Mouse (Mus musculus) skeletal muscle tissue, adult 2 months (tissue): Measurements from ENCODE around the gene Scube2.

Experiments
- DNase-seq: peaks from one replicate; pipeline ENCODE4 v3.0.0-alpha.2; 2012; ENCODE audit warnings: low read depth, low spot score

The Scube2 gene

DNA sequence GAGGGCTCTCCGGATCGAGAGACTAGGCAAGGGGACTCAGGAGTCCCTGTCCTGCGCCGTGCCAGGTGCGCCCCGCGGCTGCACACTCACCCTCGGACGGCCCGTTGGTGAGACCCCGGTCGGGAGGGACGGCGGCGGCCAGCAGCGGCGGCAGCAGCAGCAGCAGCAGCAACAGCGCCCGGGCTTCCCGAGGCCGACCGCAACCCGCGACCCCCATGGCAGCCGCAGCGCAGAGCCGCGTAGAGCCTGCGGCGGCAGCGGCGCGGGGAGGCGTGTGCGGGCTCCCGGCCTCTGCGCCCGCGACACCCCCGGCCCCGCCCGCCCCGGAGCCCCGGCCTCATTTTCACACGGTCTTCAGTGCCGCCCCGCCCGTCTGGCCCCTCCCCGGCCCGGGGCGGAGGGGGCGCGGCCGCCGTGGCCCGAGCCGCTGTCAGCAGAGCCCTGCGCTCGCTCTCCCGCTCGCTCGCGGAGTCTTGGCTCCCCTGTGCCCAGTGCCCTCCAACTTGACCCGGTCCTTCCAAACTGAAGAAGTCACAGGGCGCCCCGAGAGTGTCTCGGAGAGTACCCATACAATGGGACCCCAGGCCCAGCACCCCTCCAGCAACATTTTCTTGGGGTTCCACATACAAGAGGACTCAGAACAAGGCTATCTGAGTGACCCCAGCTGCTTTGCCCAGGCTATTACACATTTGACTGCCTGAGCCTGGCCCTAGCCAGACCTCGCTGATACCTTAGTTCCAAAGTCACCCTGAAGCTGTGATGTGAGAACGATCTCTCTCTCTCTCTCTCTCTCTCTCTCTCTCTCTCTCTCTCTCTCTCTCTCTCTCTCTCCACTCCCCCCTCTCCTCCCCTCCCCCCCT lies at the start of gene Scube2:
TSS of gene Scube2 (minus strand) at position 310 of the 860 bp plus-strand sequence.
- no peak for DNase-seq

DNA sequence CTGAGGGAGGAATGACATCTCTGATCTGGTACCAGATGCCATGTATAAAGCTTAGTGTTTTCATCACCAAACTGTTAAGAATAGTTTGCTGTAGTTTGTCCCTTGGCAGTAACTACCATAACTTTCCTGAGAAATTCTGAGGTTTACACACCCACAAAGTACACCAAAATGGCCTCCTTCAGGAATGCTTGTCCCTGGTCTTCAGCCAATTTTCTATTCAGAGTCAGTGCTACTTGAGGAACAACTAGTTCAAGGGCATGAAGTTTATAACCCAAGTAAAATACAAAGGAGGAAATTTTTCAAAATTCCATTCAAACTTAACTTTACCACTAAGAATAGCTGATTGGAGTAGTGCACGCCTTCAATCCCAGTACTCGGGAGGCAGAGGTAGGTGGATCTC lies 40.7 kb upstream of the Scube2 start:
- no peak for DNase-seq

DNA sequence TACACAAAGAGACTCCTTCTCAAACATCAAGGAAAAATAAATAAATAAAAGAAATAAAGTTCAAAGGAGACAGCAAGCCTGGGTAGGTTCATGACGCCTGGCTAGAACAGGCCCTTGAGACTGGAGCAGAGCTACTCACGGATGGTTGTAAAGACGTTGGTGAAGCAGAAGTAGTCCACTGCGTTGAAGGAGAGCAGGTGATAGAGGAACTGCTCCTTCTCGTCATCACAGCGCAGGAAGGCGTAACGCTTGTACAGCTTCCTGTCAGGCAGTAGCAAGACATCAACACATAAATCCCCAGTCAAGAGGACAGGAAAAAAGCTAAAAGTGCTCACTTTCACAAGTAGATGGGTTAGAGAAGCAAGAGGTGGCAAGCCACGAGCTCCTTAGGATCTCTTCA lies 35.4 kb upstream of the Scube2 start:
- no peak for DNase-seq

DNA sequence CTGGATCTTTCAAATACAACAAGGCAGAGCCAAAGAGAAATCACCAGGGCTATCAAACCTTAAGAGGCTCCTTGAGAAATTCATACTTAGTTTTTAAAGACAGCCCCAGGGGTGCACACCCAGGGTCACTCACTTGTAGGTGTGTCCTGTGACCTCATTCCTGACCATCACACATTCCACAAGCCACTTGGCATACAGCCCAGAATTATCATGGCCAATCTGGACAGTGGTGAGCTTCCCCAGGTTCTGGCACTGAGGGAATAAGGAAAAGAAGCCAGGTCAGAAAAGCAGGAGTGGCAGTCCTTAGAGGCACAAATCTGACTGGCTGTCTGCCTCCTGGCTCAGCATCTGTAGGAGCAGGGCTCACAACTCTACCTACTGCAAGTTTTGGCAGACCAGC lies 33.4 kb upstream of the Scube2 start:
- DNase-seq = peak; percentile 20

DNA sequence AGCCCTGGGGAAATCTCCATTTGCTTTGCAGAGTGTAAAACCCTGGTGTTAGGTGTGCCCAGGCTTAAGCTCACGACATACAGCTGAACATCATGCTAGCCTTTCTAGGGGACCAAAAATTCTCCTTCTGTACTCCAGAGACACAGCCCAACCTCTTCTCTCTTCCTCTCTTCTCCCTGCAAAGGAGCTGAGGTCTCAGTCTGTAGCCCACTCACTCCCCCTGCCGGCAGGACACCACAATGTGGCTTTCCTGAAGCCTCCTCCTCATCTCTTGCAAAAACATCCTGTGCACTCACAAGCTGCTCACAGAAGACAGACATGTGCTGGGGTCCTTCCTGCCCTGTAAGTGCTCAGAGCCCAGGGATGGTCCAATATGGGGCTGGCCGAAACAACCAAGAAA lies 27.1 kb upstream of the Scube2 start:
- peak; percentile 47 for DNase-seq

DNA sequence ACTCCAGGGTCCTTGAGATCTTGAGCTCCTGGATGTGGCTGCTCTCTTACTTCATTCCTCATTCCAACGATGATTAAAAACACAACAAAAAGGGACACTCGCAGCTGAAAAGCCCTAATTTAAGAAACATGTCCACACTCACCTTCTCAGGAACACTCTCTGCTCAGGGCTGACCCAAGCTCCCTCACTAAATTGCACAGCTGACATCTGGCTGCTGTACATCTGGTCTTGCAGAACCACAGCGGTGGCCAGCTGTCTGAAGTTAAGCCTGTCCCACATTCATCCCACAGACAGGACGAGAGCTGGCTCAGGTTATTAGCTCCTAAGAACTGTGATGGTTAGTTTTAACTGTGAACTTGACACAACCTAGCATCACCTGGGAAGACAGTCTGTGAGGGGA lies 26.3 kb upstream of the Scube2 start:
- DNase-seq = no peak

DNA sequence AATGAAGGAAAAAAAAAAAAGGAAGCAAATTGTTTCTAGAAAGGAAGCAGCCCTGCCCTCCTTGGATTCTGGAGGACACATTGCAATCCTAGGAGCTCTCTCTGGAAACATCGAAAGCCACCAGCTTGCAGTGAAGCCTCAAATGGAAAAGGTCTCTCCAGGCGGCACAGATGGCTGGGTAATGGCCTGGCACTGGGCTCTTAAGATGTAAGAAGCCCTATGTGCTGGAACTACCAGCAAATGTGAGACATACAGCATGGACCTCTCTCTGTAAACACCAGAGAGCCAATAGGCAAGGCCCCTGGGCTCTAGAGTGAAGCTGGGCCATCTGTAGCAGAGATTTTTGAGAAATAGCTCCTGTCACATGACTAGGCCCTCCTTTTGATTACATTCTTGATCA lies 24.8 kb upstream of the Scube2 start:
- no peak for DNase-seq

DNA sequence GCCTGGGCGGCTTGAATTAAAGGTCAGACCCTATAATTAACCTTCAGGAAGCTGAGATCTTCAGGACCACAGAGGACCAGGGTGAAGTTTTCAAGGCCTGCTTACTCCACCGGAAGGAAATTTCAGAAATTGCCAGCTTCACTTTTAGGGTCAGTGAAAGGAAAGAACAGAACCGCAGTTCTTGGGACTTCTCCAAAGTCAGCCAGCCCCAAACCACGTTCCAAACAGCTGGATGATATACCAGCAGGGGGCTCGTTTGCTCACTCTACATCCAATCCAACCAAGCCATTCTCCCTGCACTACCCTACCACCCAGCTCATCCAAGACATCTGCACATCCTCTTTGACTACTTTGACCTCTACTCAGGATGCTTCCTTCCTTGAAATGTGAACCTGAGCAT lies 23.8 kb upstream of the Scube2 start:
- DNase-seq = peak; percentile 30

DNA sequence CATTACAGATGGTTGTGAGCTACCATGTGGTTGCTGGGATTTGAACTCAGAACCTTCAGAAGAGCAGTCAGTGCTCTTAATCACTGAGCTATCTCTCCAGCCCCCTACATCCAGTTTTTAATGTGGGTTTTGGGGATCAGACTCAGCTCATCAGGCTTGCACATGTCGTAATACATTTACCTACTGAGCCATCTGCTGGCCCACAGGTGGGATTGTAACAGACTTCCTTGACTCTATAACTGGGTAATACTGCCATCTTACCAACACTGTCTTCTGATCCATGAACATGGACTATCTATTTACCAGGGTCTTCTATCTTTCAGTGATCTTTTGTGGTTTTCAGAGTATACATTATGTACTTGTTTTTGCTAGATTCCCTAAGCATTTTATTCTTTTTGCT lies 20.8 kb upstream of the Scube2 start:
- no peak for DNase-seq

DNA sequence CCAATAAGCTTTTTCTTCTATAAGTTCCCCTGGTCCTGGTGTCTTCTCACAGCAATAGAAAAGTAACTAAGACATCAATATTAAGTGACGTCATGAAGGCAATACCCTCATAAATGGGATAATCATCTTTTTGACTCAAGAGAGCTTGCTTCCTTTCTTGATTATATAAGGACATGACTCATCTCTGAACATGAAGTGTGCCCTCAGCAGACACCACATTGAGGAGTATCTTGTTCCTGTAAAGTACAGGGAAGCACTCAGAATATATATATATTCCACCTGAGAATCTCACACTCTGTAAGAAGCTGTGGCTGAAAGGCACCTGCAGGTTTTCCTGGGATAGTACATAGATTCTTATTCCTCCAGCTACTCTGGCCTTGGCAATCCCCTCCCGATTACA lies 17.1 kb upstream of the Scube2 start:
- DNase-seq = no peak

DNA sequence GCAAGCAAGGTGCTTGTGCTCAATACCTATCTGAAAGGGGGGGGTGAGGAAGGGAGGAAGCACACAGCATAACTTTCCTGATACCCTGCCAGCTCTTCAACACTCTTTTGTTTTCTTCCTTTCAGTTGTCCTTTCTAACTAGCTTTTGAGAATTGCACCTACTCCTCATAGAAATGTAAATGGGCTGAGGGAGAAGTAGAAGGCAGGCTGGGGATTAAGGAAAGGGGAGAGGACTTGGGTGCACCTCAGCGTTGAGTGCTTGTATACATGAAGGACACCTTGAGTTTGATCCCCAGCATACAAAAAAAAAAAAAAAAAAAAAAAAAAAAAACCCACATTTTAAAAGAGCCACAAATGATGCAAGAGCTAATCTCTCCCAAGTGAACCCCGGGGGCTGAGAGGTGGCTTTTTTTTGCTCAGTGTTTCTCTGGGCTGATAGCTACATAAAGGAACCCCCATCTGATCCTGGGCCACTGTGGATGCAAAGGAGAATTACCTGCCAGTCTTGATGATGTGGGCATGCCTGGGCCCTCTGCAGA lies 16.2 kb upstream of the Scube2 start:
- no peak for DNase-seq

DNA sequence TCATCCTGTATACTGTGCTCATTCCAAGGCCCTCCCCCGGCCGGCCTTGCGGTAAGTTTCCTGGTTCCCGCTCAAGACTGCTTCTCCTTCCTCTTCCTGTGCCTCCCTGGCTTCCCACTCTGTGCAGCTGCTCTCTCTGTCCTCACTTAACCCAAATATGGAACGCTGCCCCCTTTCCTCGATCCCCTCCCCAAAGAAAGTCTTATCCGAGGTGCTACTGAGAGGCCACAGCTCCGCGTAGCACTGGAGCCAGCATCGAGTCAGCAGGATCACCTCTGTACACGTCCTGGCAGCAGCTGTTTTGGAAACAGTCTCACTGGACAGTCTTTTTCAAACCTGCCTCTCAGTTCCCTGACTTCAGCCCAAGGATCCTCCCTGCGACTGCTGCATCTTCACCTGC lies 13.7 kb upstream of the Scube2 start:
- no peak for DNase-seq

DNA sequence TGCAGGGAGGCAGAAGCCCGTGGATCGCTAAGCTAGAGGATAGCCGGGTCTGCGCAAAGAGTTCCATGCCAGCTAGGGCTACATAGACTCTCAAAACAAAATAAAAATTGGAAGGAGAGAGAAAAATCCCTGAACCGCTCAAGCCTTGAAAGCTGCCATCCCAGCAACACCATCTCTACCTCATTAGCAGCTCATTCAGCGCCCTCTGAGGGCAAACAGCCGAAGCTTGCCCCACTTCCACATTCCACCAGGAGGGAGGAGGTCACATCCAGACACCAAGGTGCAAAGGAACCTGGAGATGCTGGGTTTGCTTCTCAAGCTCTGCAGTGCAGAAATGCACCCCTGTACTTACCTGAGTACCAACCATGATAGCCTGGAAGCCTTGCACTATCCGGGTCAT lies 10.6 kb upstream of the Scube2 start:
- no peak for DNase-seq

DNA sequence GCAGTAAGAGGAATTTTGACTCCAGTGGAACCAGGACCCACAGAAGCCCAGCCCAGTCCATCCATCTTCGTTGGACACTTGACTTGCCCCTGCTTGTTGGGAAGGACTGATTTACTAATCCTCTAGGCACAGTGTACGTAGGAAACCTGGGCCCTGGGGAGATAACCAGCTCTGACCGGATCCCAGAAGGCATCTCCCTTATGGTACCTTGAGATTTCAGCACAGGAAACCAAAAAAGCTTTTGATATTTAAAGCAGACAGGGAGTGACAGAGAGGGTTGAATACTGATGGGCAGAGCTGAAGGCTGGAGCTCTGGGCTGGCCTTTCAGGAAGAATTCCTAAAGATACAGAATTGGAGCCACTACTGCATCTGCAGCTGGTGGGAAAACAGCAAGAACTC lies 10.1 kb upstream of the Scube2 start:
- no peak for DNase-seq

DNA sequence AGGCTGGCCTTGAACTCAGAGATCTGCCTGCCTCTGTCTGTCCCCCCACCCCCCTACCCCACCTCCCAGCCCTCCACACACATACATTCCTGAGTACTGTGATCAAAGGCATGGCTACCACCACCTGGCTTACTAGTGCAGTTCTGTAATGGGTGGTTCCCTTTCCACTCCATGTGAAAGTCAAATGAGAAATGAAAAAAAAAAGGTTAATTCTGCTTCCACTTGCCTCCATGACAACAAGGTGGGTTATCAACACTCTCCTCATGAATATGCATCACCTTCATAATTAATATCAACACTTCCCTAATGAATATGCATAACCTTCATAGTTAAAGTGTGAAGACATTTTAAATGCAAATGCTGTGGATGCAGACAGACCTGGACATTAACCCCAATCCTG lies 9.6 kb upstream of the Scube2 start:
- no peak for DNase-seq

DNA sequence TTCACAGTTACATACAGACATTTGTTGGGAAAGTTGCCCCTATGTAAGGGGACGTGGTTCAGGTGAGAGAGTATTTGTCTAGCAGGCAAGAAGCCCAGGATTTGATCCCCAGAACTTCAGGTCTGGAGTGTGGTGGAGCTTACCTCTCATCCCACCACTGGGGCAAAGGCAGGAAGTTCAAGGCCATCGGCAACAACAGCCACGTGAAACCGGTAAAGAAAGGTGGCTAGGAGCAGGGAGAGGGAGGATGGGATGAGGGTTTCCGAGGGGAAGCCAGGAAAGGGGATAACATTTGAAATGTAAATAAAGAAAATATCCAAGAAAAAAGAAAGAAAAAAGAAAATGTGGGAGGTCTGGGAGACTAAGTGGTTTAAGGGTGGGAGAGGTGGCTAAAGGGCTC lies 7.7 kb upstream of the Scube2 start:
- DNase-seq = no peak

DNA sequence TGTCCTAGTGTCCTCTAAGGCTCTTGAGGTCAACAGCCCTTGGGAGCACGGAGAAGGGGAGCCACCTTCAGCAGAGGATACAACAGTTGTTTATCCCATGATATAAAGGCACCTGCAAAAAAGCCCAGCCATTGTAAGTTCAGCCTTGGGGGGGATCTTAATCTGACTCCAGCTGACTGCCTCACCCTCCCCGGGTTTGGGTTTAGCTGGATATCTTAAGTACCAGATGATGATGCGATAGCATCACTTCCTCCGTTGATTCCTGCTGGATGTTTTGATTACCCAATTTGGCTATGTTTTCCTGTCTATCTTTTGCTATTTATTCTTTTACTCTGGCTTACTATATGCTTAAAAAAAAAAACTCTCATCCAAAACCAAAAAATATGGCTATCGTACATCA lies 5.8 kb upstream of the Scube2 start:
- DNase-seq = no peak

DNA sequence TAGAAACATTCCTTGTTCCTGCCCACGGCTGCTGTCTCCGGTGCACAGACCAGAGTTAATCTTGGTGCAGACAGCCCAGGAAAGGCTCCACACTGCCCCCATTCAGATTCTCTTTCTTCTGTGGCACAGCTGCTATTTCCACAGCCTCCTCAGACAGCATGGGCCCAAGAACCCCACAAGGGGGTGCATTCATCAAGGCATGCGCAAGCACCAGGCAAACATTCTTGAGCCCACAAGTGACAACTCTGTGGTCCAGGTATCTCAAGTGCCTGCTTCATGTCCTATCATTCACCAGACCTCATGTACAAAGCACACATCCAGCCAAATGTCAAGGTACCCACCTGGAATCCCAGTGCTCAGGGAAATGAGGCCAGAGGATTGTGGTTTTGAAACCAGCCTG lies 3.0 kb upstream of the Scube2 start:
- no peak for DNase-seq

DNA sequence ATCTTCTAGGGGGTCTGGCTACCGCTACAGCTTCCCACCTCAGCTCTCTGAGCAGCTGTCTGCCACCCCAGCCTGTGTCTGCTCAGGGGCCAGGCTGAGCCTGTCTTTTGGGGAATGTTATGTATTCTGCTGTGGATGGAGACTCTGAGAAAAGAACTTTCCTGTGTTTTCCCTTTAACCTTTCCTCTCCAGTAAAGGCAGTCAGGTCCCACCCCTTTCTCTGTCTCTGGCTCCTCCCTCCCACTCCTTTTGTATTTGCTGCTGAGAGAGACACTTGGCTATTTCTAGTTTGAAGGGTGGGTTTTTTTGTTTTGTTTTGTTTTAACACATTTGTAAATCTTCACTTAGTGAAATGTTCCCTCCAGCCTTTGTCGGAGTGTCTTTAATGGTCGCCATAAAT lies 1.2 kb upstream of the Scube2 start:
- DNase-seq = no peak

DNA sequence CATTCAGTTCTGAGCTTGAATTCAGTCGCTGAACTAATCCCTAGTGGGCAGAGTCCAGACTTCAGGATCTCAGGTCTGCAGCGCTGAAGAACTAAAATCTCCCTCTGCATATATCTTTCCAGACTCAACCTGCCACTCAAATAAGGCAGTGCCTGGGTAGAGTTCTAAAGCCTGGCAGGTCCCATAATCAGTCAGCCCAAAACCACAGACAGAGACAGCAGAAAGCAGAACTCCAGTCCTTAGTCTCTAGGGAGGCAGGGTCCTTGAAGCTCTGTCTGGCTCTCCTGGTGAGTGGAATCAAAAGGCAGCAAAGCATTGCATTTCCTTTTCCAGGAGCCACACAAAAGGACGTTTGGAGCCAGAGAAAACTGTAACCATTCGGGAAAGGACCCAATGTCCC lies 1.9 kb downstream of the Scube2 start:
- DNase-seq = no peak

DNA sequence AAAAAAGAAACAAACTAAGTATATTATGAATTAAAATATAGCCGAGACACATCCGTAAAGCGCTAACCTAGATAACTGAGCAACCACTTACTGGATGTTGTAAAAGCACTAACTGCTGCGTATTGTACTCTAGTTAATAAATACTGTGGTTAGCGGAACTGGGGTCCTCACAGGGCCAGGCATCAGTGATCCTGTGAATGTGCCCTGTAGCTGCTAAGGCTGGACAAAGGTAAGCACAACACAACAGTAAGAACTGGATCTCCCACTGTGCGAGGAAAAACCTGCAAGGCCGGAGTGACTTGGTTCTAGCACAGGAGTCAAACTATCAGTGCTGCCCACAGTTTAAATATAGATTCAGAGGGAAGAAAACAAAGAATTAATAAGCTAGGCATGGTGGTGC lies 5.3 kb downstream of the Scube2 start:
- no peak for DNase-seq

DNA sequence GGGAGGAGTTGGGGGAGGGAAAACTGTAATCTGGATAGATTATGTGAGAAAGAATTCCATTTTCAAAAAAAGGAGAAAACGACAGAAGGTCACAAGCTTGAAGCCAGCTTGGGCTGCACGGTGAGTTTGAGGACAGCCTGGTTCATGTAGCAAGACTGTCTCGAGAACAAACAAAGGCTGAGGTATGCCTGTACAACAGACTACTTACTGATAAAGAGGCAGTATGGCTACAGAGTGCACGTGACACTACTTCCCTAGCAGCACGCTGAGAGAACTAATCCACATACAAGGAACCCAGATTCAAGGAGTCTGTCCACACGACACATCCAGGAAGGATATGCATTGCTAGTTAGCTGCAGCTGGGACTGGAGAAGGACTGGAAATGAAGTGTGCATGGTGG lies 6.1 kb downstream of the Scube2 start:
- no peak for DNase-seq

DNA sequence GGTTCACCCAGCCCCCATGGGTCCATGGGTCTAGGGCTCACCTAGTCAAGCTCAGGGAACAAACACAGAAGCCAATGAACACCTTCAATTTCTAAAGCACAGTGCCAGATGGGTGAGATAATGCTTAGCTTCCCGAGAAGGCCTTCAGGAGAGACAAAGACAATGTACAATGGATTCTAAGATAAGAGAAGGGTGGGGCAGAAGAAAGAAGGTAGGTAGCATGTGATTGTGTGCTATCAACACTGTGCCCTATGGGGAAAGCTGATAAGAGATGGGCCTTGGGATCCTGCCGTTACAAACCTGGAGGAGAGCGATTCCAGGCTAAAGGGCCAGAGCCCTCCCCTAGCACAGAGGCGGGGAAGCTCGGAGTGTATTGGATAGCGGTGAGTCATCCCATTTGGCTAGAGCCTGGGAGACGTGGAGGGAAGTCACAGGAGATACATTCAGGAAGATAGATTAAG lies 12.7 kb downstream of the Scube2 start:
- DNase-seq = peak; percentile 17

DNA sequence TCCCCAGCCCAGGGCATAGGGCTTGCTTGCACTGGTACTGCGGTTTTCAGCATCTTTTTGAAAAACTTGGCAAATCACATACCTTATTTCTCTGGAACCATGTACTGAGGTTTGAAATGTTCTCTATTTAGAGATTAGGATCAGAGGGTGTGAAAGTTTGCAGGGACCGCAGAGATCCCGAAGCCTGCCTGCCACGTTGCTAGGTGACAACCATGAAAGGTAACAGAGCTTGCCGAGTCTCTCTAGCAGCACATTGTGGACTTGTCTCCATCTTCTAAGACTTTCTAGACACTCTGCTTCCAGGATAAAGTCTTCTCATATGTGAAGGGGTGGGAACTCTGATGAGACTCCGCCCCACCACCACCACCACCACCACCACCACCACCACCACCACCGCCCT lies 13.5 kb downstream of the Scube2 start:
- DNase-seq = no peak
